Mouse (Mus musculus): ENCODE results near the gene Mta1. TPM values are rescaled to one million over a fixed set of nuclear protein-coding genes. Genes with fewer than 3 reads are reported as not detected.

The Mta1 gene
- polyA plus RNA-seq, 1 experiment: 77.4 TPM

- 87% methylated on average over 6 of the region's 6 CpGs for WGBS
- TF ChIP-seq CTCF (IDR thresholded peaks at IDR 0.05; ENCODE audit: insufficient read depth, low read length): no peak
- no peak for TF ChIP-seq POLR2A (IDR thresholded peaks at IDR 0.05; ENCODE audit: borderline replicate concordance, extremely low read depth, low read depth, low read length)
- no peak for DNase-seq
- no peaks in the 10 kb centered on the region for H3K4me1 ChIP-seq (ENCODE audit: control insufficient read depth, insufficient read depth, low read length)
- H3K4me3 ChIP-seq (replicated peaks; ENCODE audit: extremely low read depth, low read depth, low read length): no peak overlapping the region
Observed at GRCm38 (mm10) chr12:113089107-113089506, 9.0 kb upstream of the Mta1 start.

- no peak for DNase-seq
- H3K4me3 ChIP-seq (replicated peaks; ENCODE audit: extremely low read depth, low read depth, low read length): no peak overlapping the region
- no peak for TF ChIP-seq CTCF (IDR thresholded peaks at IDR 0.05; ENCODE audit: insufficient read depth, low read length)
- no peak for TF ChIP-seq POLR2A (IDR thresholded peaks at IDR 0.05; ENCODE audit: borderline replicate concordance, extremely low read depth, low read depth, low read length)
- no peaks in the 10 kb centered on the region for H3K4me1 ChIP-seq (ENCODE audit: control insufficient read depth, insufficient read depth, low read length)
- 81% methylated on average over 17 of the region's 17 CpGs for WGBS
Observed at GRCm38 (mm10) chr12:113090053-113090452, 8.0 kb upstream of the Mta1 start.

DNA sequence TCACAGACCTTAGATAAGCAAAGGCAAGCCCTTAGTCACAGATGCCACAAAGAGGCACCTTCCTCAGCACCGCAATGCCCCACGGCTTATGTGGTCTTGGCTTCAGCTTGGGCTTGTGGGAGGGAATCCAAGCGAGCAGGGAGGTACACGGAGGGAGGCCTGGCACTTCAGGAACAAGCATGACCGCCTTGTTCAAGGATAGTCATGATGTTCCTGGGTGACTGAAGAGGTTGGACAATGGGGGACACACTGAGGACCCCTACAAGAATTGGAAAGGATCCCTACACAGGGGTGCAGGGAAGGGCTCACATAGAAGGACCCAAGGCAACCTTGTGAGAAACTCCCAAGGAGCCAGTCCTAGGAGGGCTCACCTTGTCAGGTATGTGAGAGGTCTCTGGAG lies 1.0 kb upstream of the Mta1 start:
- H3K4me3 ChIP-seq (replicated peaks; ENCODE audit: extremely low read depth, low read depth, low read length): no peak overlapping the region
- WGBS: 84% methylated on average over 5 of the region's 5 CpGs
- TF ChIP-seq POLR2A (IDR thresholded peaks at IDR 0.05; ENCODE audit: borderline replicate concordance, extremely low read depth, low read depth, low read length) (no peak), CTCF (IDR thresholded peaks at IDR 0.05; ENCODE audit: insufficient read depth, low read length) (no peak)
- no peak for DNase-seq
- H3K4me1 ChIP-seq (ENCODE audit: control insufficient read depth, insufficient read depth, low read length): peaks cover 6% of the 10 kb centered on the region

GRCm38 (mm10) chr12:113098530-113099151 lies 563 bp downstream of the Mta1 start:
- peak; percentile 38 for DNase-seq
- WGBS: 1% methylated on average over 59 of the region's 60 CpGs
- no peak for TF ChIP-seq CTCF (IDR thresholded peaks at IDR 0.05; ENCODE audit: insufficient read depth, low read length)
- no peak for TF ChIP-seq POLR2A (IDR thresholded peaks at IDR 0.05; ENCODE audit: borderline replicate concordance, extremely low read depth, low read depth, low read length)
- peak overlapping the region; percentile 70 for H3K4me3 ChIP-seq (replicated peaks; ENCODE audit: extremely low read depth, low read depth, low read length)
- peaks cover 6% of the 10 kb centered on the region for H3K4me1 ChIP-seq (ENCODE audit: control insufficient read depth, insufficient read depth, low read length)

DNA sequence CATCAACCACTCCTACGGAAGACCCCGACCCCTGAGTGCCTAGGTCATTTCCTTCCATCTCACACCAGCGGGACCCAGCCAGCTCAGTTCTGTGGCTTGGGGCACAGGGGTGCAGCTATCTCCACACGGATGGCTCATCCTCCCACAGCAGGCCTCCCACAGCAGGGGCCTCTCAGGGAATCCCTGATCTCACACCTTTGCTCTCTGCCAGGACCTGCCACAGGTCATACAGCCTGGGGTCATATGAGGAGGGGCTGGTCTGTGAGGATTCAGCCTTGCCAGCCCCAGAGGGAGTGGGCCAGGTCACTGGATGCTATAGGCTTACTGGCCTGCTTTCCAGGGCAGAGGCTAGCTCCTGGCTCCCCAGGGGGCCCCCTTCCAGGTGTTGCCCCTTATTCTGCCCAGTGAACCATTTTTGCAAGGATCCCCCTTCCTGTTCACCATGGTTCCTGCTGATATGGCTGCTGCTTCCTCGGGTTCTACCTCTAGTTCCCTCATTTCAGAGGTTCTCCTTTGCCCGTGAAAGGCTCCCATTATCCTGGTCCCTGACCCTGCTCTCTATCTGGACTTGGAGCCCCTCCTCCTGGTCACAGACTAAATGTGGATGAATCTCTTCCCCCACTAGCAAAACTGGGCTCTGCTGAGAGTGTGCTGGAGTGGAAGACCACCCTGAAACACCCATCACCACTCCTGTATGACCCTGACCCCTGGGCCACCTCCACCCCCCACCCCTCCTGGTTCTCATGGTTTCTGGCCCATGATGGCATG lies 1.6 kb downstream of the Mta1 start:
- DNase-seq: no peak
- Histone ChIP-seq H3K4me3 (replicated peaks; ENCODE audit: extremely low read depth, low read depth, low read length) (no peak overlapping the region), H3K4me1 (ENCODE audit: control insufficient read depth, insufficient read depth, low read length) (peaks cover 7% of the 10 kb centered on the region)
- TF ChIP-seq CTCF (IDR thresholded peaks at IDR 0.05; ENCODE audit: insufficient read depth, low read length): no peak
- TF ChIP-seq POLR2A (IDR thresholded peaks at IDR 0.05; ENCODE audit: borderline replicate concordance, extremely low read depth, low read depth, low read length): no peak
- 28% methylated on average over 6 of the region's 6 CpGs for WGBS

DNA sequence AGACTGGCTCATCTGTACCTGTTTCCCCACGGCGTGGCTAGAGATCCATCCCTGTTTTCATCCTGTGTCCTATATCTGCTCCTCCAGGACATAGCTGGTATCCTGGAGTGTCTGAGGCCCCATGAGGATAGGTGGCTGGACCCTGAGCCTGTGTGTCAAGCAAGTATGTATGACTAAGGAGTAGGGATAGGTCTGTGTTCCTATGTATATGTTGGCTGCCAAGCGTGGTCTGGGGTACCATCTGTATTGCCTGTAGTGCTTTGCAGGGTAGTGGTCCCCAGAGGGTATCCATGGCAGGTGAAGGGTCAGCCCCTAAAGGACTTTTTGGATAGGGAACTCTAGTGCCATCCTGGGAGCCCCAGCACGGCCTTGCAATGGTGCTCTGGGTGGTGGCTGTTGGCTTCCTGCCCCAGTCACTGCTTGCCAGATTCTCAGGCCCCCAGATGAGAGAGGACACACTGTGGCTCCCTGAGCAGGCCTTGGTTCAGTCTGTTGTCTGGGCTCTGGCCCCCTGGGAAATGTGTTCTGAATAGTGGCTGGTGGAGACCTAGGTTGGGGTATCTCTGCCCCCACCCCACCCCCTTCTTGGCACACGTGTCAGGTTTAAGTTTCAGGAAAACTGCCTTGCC lies 2.5 kb downstream of the Mta1 start:
- WGBS: 55% methylated on average over 5 of the region's 5 CpGs
- TF ChIP-seq CTCF (IDR thresholded peaks at IDR 0.05; ENCODE audit: insufficient read depth, low read length) (no peak), POLR2A (IDR thresholded peaks at IDR 0.05; ENCODE audit: borderline replicate concordance, extremely low read depth, low read depth, low read length) (no peak)
- Histone ChIP-seq H3K4me3 (replicated peaks; ENCODE audit: extremely low read depth, low read depth, low read length) (no peak overlapping the region), H3K4me1 (ENCODE audit: control insufficient read depth, insufficient read depth, low read length) (peaks cover 7% of the 10 kb centered on the region)
- DNase-seq: no peak

- Histone ChIP-seq H3K4me1 (ENCODE audit: control insufficient read depth, insufficient read depth, low read length) (peaks cover 7% of the 10 kb centered on the region), H3K4me3 (replicated peaks; ENCODE audit: extremely low read depth, low read depth, low read length) (no peak overlapping the region)
- WGBS: 65% methylated on average over 9 of the region's 9 CpGs
- TF ChIP-seq POLR2A (IDR thresholded peaks at IDR 0.05; ENCODE audit: borderline replicate concordance, extremely low read depth, low read depth, low read length): no peak
- TF ChIP-seq CTCF (IDR thresholded peaks at IDR 0.05; ENCODE audit: insufficient read depth, low read length): no peak
- DNase-seq: no peak
Observed at GRCm38 (mm10) chr12:113101251-113101960, 3.3 kb downstream of the Mta1 start.

GRCm38 (mm10) chr12:113102461-113102860 lies 4.4 kb downstream of the Mta1 start:
- H3K4me3 ChIP-seq (replicated peaks; ENCODE audit: extremely low read depth, low read depth, low read length): no peak overlapping the region
- no peak for DNase-seq
- TF ChIP-seq CTCF (IDR thresholded peaks at IDR 0.05; ENCODE audit: insufficient read depth, low read length): peak; percentile 72
- no peak for TF ChIP-seq POLR2A (IDR thresholded peaks at IDR 0.05; ENCODE audit: borderline replicate concordance, extremely low read depth, low read depth, low read length)
- 55% methylated on average over 6 of the region's 6 CpGs for WGBS
- H3K4me1 ChIP-seq (ENCODE audit: control insufficient read depth, insufficient read depth, low read length): peaks cover 16% of the 10 kb centered on the region

GRCm38 (mm10) chr12:113103846-113104451 lies 5.9 kb downstream of the Mta1 start:
- DNase-seq: no peak
- 69% methylated on average over 8 of the region's 8 CpGs for WGBS
- H3K4me3 ChIP-seq (replicated peaks; ENCODE audit: extremely low read depth, low read depth, low read length): no peak overlapping the region
- TF ChIP-seq CTCF (IDR thresholded peaks at IDR 0.05; ENCODE audit: insufficient read depth, low read length): peak; percentile 51
- TF ChIP-seq POLR2A (IDR thresholded peaks at IDR 0.05; ENCODE audit: borderline replicate concordance, extremely low read depth, low read depth, low read length): no peak
- H3K4me1 ChIP-seq (ENCODE audit: control insufficient read depth, insufficient read depth, low read length): peaks cover 17% of the 10 kb centered on the region

All from lung, adult 2 months (tissue).